Mouse (Mus musculus) thymus, adult 2 months (tissue): ENCODE measurements at regions not wholly inside any gene's neighbourhood (a gene's known extent, or its start where the extent isn't known, plus 50 kb on each side); places are given as distances from the start of the nearest gene placed in this dataset.

ENCODE experiments used
- DNase-seq: peaks from one replicate; pipeline ENCODE4 v3.0.0; 2021
- H3K27ac ChIP-seq: fragments of 200-500 bp; 2 replicates; pipeline ENCODE4 v1.5.1; 2012; ENCODE audit warnings: low read length, control low read depth; ENCODE audit not compliant: control insufficient read depth, insufficient read depth
- H3K27me3 ChIP-seq: fragments of 200-500 bp; 2 replicates; pipeline ENCODE4 v1.6.1; 2012; ENCODE audit warnings: mild to moderate bottlenecking, low read length, moderate library complexity, mixed read lengths; ENCODE audit not compliant: control insufficient read depth, insufficient read depth
- H3K36me3 ChIP-seq: fragments of 200-500 bp; 2 replicates; pipeline ENCODE4 v1.6.1; 2012; ENCODE audit warnings: mild to moderate bottlenecking, low read length, moderate library complexity; ENCODE audit not compliant: control insufficient read depth, insufficient read depth
- H3K4me1 ChIP-seq: fragments of 200-500 bp; replicated peaks from 2 replicates; pipeline ENCODE4 v1.6.1; 2012; ENCODE audit warnings: low read length; ENCODE audit not compliant: control insufficient read depth, insufficient read depth
- H3K4me3 ChIP-seq: fragments of 200-500 bp; 2 replicates; pipeline ENCODE4 v1.5.1; 2012; ENCODE audit warnings: mild to moderate bottlenecking, low read length, control low read depth, moderate library complexity; ENCODE audit not compliant: control insufficient read depth, insufficient read depth
- CTCF ChIP-seq: fragments of 200-500 bp; IDR thresholded peaks from 2 replicates; pipeline ENCODE4 v1.5.1; 2012; ENCODE audit warnings: mild to moderate bottlenecking, control low read depth, low read length, moderate library complexity, borderline replicate concordance; ENCODE audit not compliant: control insufficient read depth, poor library complexity, insufficient read depth; ENCODE audit errors: extremely low read depth
- POLR2A ChIP-seq: fragments of 200-500 bp; IDR thresholded peaks from 2 replicates; pipeline ENCODE4 v1.6.1; 2012; ENCODE audit warnings: mild to moderate bottlenecking, low read length, control low read depth, moderate library complexity; ENCODE audit not compliant: control insufficient read depth, poor library complexity, insufficient read depth; ENCODE audit errors: extremely low read depth
- WGBS: fragments of 180-500 bp; shearing (Covaris S2); methylation state at CpG from one replicate; pipeline ENCODE4 v1.1.7; 2018; 5-methylcytosine and 5-hydroxymethylcytosine counted together

- 66% methylated on average over 3 of the region's 3 CpGs for whole genome bisulfite sequencing
- Histone ChIP-seq H3K27me3 (no peaks in the 10 kb centered on the region), H3K4me1 (no peaks in the 10 kb centered on the region), H3K27ac (no peak overlapping the region), H3K4me3 (no peak overlapping the region), H3K36me3 (no peaks in the 10 kb centered on the region)
- no peak for DNase-seq
- TF ChIP-seq CTCF (no peak), POLR2A (no peak)
These were observed 380.1 kb upstream of the Gm5148 start for GRCm38 (mm10) chr3:38104418-38104817.

GRCm38 (mm10) chr3:38102985-38103384 is 378.7 kb upstream of the Gm5148 start:
- WGBS = 96% methylated on average over 1 of the region's 1 CpGs

GRCm38 (mm10) chr3:38102181-38102580 is 377.9 kb upstream of the Gm5148 start:
- Histone ChIP-seq H3K27me3 (no peaks in the 10 kb centered on the region), H3K27ac (no peak overlapping the region), H3K4me1 (no peaks in the 10 kb centered on the region), H3K4me3 (no peak overlapping the region), H3K36me3 (no peaks in the 10 kb centered on the region)
- no peak for DNase-seq
- TF ChIP-seq POLR2A (no peak), CTCF (no peak)
- WGBS = 100% methylated on average over 1 of the region's 1 CpGs

More at GRCm38 (mm10) chr3:38102985-38103384, 378.7 kb upstream of the Gm5148 start:
- Histone ChIP-seq H3K27me3 (no peaks in the 10 kb centered on the region), H3K27ac (no peak overlapping the region), H3K36me3 (no peaks in the 10 kb centered on the region), H3K4me3 (no peak overlapping the region), H3K4me1 (no peaks in the 10 kb centered on the region)
- no peak for DNase-seq
- no peak for TF ChIP-seq CTCF
- no peak for TF ChIP-seq POLR2A

- DNase-seq = no peak
- Histone ChIP-seq H3K27me3 (no peaks in the 10 kb centered on the region), H3K27ac (no peak overlapping the region), H3K4me3 (no peak overlapping the region), H3K36me3 (no peaks in the 10 kb centered on the region), H3K4me1 (no peaks in the 10 kb centered on the region)
- TF ChIP-seq POLR2A = no peak
- TF ChIP-seq CTCF = no peak
- 31% methylated on average over 7 of the region's 7 CpGs for WGBS
These were observed 370.2 kb upstream of the Gm5148 start for GRCm38 (mm10) chr3:38094370-38094979.

GRCm38 (mm10) chr3:38084548-38084947 is 360.3 kb upstream of the Gm5148 start:
- WGBS = 88% methylated on average over 6 of the region's 6 CpGs
- no peaks in the 10 kb centered on the region for H3K4me1 ChIP-seq
- no peak for DNase-seq
- H3K36me3 ChIP-seq = no peaks in the 10 kb centered on the region
- no peak overlapping the region for H3K4me3 ChIP-seq
- no peaks in the 10 kb centered on the region for H3K27me3 ChIP-seq
- TF ChIP-seq CTCF (no peak), POLR2A (no peak)
- H3K27ac ChIP-seq = no peak overlapping the region

GRCm38 (mm10) chr3:38082386-38082785 is 358.1 kb upstream of the Gm5148 start:
- TF ChIP-seq CTCF (no peak), POLR2A (no peak)
- Histone ChIP-seq H3K4me1 (no peaks in the 10 kb centered on the region), H3K36me3 (no peaks in the 10 kb centered on the region), H3K4me3 (no peak overlapping the region), H3K27me3 (no peaks in the 10 kb centered on the region), H3K27ac (no peak overlapping the region)
- 96% methylated on average over 11 of the region's 11 CpGs for WGBS
- no peak for DNase-seq

- no peak for DNase-seq
- WGBS = 13% methylated on average over 1 of the region's 1 CpGs
- no peaks in the 10 kb centered on the region for H3K27me3 ChIP-seq
- H3K27ac ChIP-seq = no peak overlapping the region
- H3K4me1 ChIP-seq = no peaks in the 10 kb centered on the region; the same call in 1 of the 2 replicates
- no peak overlapping the region for H3K4me3 ChIP-seq
- H3K36me3 ChIP-seq = no peaks in the 10 kb centered on the region
- no peak for TF ChIP-seq CTCF
- TF ChIP-seq POLR2A = no peak
These were observed 352.5 kb upstream of the Gm5148 start for GRCm38 (mm10) chr3:38076835-38077234.
